Mouse (Mus musculus): ENCODE data around the gene Fbln1.

The Fbln1 gene

DNA sequence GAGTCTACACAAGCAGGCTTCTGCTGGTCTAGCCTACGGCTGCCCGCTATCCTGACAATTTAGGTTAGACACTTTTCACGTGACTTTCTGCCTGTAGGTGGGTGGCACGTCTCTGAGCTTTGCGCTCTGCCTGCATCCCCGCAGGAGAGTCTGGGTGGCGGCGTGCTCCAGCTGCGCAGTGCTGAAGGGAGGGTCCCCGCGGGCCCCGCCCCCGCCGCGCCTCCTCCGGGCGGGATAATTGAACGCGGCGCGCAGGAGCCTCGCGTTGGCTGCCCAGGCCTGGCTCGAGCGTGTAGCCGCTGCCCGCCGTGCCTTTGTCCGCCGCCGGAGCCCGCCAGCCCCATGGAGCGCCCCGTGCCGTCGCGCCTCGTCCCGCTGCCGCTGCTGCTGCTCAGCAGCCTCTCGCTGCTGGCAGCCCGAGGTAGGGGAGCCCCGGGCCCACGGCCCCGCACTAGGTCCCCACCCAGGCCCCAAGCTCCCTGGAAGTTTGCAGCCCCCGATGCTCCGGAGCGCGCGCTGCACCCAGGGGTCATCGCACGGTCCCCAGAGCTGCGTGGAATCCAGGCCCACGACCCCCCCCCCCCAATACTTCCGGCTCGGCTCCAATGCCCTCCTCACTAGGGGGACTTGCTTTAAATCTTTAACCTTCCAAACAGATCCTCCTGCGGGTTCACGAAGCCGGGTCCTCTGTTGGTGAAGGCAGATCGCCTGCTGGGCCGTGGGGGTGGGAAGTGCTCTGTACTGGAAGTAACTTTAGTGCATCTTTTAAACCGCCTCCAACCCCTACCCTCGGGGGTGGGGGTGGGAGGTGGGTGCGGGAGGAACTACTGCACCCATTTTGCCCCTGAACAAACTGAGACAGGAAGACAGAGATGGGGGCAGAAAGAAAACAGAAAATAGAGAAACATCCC, at the start of gene Fbln1:
TSS of gene Fbln1 (plus strand) at position 158 of the 911 bp plus-strand sequence.
- no peak for DNase-seq

DNA sequence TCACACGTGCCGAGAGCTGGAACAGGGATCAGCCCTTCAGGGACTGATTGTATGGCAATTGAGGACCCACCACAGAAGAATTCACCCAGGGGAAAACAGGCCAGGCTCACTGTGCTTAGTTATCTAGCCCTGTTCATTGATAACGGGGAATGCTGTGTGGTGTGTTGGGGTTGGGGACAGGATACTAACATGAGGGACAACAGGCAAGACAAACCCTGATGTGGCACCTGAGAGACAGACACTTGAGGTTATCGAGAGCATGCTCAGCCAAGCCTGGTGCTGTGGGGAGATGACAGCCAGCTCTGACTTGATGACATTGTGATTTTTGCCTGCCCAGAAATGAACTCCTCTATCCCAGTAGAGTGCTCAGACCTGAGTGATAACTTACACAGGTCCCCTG, 49.6 kb upstream of the Fbln1 start:
- DNase-seq = no peak

DNA sequence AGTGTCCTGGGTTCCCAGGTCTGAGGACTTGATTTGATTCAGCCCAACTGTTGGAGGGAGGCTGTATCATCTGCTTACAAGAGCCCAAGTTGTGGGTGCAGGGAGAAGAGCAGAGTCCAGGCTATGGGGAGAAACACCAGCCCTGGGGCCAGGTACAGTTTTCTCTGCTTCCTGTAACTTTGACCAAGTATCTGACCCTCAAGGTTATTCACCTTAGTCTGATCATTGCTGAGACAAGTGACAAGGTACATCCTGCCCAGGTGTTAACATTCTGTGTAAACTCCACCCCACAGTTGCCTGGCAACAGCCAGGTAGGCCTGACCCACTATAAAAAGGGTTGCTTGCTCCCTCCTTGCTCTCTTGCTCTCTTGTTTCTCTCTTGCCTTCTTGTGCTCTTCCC, 44.3 kb upstream of the Fbln1 start:
- DNase-seq = no peak

DNA sequence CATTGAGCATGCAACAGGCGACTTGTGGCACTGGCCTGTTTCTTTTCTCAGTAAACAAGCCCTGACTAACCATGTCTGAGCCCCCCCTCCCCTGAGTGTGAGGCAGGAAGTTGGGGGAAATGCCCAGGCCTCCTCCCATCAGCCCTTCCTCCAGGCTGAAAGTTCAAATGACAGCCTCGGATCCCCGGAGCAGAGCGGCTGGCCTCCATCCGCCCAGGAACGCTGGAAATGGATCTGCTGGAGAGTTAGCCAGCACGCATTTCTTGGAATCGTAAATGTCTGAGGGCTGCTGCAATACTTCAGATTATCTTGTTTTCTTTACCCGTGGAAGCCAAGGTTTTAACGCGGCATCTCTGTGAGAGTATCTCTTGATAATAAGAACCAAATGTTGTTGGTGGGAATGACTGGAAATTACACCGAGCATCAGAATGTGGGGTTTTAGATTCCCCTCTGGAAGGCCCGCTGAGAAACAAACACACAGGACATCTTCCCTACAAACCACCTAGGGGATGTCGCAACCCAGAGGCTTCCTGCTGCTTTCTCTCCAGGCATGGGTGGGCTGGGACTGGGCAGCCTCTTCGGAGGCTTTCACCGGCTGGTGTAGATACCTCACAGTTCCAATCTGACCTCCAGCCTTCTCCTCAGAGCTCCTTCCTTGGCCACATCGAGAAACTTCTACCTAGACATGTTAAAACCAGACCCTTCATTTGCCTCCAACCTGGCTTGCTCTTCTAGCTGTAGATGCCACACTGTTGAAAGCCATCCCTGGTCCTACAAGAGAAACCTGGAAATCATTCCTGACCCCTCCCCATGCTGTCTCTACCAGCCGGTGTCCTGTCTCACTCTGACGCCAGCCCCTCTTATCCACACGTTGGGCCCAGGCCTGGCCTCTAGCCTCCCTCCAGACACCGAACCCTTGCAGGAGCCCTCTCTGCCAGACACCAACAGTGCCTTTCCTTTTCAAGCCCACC, 42.8 kb upstream of the Fbln1 start:
- DNase-seq = no peak

DNA sequence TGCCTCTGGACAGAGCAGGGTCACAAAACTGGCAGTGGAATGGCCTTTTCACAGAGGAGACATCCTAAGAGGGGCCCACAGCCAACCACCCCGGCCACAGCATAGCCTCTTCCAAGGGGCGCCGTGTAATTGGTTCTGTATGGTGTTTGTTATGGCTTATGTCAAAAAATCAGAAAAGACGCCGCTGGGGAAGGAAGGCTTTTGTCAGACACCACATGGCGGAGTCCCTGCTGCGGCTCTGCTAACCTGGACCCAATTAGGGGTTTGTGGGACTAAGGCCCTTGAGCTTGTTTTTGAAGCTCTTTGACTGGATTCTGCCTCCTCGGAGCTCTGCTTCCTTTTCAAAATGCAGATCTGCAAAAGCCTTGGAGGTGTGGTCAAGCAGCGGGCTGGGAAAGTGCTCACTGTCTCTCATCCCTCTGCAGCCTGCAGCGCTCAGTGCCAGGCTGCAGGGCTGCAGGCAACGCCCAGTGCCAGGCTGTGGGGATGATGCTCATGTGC, 39.3 kb upstream of the Fbln1 start:
- DNase-seq = no peak

DNA sequence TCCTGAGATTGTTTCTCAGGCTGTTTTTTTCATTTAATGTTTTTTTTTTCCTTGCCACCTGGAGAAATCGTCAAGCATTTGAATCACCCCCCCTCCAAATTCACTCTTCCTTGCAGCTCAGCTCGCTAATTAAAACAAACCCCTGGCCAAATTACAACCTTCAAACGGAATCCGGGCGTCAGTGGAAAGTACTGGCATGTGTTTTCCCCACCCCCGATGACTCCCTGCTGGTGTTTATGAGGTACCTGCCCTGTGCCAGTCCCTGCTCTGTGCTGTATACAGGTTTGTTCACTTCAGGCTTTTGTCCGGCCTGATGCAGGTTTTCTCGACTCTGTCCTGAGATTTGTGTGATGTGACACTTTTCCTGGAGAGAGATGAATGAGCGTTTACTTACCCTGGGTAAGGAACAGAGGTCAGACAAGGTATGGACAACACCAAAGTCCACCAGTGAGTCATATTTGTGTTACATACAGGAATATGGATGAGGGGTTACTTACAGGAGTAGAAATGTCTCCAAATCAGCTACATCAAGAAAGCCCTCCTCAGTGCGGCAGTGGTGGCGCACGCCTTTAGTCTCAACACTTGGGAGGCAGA, 38.6 kb upstream of the Fbln1 start:
- no peak for DNase-seq

DNA sequence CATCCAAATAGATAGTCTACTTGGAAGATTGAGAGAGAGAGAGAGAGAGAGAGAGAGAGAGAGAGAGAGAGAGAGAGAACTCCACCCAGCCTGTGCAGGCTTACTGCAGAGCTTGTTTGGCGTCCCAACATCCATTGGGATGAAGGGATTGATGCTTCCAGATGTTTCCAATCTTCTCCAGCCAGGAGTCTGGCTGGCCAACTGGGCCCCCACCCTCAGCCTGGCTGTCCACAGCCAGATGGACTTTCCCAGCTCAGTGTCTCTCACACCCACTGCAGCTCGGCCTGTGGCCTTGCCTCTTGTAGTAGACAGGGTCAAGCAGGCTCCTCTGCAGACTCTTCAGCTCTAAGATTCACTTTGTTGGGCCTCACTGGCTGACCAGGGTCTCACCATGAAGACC, 33.7 kb upstream of the Fbln1 start:
- no peak for DNase-seq

DNA sequence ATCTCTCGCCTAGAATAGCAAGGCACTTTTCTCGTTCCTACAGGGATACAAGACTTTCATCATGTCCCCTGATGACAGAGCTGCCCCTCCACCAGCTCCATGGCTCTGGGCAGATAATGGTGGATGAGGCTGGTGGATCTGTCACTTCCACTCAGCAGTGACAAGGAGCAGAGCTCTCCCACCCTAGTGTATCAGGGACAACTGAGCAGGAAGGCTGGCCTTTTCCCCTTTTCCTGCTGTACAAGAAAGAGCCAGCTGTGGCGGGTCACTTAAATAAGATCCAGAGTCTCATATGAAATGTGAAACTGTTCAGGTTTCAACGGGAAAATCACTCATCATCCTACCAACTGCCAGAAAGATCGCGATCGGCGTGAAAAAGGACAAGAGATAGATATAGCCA, 32.3 kb upstream of the Fbln1 start:
- DNase-seq = no peak

DNA sequence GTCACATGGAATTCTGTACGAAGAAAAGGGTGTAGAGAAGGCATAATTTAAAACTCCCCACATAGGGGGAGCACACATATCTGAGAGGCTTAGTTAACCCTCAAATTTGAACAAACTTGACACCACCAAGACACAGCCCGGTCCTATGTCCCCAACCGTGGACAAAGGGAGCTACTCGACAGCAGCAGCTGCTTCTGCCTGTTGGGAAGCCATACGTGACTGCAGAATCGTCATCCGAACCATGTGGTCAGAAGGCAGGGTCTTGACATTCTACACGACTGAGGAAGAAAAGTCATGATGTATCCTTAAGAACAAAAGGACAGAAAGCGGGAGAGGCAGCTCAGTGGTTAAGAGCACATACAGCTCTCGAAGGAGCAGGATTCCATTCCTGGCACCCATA, 31.7 kb upstream of the Fbln1 start:
- no peak for DNase-seq

DNA sequence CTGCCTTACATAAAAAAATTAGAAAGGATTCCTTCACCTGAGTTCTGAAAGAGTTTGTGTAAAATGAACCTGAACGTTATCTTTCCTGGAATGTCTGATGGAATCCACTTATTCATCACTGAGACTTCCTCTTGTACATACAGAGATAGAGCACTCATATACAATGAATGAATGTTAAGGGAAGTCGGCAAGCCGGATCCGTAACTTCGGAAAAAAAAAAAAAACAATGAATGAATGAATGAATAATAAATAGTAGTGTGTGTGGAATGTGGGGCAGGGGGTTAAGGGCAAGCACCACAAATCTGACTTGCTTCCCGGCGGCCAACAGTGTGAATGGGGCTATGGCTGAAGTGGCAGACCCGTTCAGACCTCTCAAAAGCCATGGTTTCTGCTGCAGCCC, 28.2 kb upstream of the Fbln1 start:
- no peak for DNase-seq

DNA sequence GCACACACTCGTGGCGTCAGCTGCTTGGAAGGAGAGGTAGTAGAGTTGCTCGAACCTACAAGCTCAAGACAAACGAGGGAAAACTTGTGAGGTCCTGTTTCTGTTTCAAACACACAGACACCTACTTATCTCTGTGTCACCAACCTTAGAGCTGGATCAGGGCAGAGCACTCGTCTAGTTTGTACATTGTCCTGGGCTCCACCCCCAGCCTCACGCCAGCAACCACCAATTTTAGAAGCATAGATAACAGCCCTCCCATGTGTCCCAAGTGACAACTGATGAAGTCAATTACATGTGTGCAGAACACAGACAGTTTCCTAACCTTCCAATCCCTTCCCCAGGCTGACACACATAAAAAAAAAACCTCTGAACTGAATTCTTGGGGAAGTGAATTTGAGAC, 27.6 kb upstream of the Fbln1 start:
- DNase-seq = no peak

DNA sequence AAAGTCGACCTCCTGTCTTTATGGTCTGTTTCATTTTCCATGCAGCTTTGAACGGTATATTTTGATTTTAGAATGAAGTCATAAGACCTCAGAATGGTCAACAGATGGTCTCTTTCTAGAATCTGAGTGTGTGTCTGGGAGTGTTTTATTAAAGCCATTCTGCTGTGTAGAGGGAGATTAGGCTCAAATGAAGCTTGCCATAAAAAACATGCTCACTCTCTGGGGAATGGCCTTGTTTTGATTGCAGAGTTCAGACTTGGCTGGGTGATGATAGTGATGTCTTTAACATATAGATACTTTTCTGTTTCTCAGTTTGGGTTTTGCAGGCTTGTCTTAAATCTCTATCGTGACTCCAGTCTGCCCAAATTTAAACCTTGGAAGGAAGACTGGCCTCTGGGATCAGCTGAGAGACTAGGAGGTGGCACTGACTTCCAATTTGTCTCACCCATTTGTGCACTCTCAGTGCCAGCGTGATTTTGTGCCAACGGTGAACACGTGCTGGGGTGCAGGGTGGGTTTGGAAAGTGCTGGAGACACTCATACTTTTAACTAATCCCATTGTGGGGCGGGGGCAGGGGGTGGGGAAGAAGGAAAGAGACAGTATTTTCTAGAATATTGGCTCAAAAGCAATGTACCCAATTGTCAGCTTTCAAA, 26.1 kb upstream of the Fbln1 start:
- no peak for DNase-seq

DNA sequence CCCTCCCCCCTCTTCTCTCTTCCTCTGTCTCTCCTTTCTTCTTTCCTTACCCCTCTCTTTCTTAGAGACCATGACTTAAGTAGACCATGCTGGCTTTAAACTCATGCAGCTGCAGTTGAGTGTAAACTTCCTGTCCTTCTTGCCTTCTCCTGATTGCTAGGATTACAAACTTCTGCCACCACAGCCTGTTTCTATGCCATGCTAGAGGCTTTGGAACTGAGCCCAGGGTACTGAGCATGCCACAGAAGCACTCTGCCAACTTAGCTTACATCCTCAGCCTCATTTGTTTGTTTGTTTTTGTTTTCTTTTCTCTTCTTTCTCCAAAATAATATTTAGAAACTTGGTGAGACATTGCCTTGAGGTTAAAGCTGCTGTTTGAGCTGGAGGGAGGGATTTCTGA, 25.4 kb upstream of the Fbln1 start:
- no peak for DNase-seq

DNA sequence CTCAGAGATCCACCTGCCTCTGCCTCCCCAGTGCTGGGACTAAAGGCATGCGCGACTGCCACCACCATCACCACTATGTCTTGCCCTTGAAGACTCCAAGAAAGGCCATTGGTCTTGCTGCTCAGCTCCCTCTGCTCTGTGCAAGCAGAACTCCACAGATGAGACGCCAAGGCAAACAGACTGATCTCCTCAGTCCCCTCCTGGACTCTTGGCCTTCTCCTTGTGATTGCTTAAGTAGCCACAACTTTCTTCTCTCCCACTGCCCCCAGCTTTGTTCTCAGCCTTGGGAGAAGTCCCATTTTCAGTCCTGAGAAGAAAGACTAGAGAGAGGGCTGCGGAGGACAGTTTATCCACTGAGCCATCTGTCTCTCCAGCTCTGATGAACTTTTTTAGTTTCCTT, 23.7 kb upstream of the Fbln1 start:
- no peak for DNase-seq

DNA sequence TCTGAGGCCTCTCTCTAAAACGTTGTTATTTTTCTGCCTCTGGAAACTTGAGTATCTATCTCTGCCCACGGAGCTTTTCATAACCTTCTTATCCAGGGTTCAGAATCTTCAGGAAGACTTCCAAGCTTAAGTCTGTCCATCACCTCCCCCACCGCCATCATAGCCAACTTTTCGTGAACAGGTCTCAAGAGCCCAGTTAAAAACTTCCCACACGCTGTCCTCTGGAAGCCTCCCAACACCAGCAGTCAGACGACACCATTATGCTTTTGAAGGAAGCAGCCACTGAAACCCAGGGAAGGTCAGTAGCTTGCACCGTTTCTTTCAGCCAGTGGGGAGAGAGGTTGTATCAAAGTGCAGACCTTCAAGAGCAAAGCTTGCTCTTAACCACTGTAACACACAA, 18.8 kb upstream of the Fbln1 start:
- DNase-seq = no peak

DNA sequence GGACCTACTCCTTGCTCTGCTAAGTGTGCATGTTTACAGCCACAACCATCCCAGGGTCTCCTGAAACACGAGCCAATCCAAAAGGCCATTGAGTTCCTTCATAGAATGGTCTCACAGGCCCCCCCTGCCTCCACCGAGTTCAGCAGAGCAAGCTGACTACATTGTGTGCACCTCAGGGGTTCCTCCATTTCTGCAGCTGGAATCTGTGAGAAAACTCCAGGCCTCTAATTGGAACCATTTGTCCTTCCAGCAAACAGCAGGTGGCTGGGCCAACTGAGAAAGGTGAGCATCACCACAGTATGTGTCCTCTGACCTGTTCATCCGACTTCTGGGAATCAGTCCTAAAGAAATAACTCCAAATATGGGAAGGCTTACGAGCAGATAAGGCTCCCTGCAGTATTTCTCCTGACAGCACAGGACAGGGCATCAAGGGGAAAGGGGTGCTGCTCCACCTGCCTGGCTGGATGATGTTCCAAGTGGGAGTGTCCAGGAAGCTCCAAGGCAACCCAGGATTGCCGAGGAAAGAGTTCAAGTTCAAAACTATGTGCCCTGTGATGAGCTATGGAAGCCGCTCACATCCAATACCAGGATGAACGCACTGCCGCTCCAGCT, 17.5 kb upstream of the Fbln1 start:
- no peak for DNase-seq

DNA sequence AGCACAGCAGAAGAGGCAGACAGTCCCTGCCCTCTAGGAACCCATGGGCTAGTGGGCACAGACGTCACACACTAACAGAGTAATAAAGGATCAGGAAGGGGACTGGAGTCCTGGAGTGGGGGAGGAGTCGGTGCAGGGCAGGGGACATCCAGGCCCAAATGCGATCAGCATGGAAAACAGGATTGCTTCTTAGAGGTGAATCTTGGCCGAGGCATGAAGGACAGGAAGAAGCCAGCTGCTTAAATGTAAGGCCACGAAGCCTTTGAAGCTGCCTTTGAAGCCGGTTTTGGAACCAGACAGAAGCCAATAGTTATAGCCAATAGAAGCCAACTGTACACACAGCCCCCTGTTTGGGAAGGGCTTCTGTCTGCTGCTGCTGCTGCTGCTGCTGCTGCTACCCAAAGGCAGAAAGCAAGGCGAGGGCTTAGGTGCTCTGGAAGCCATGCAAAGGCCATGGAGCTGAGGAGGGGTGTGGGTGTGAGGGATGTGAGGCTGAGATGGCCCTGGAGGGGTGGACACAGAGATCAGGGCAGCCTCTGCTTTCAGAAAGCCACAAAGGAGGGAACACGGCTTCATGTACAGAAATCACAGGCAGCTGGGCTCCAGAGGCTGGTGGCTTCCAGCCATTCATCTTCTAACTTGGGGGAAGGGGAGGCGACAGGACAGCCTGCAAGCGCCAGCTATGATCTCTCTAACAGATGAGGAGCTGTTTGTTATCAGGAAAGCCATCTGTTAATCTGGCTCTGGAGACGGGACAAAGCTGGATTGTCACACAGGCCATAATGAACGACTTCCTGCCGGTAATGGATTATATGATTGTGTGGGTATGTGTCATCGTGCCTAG, 5.1 kb upstream of the Fbln1 start:
- DNase-seq = no peak

DNA sequence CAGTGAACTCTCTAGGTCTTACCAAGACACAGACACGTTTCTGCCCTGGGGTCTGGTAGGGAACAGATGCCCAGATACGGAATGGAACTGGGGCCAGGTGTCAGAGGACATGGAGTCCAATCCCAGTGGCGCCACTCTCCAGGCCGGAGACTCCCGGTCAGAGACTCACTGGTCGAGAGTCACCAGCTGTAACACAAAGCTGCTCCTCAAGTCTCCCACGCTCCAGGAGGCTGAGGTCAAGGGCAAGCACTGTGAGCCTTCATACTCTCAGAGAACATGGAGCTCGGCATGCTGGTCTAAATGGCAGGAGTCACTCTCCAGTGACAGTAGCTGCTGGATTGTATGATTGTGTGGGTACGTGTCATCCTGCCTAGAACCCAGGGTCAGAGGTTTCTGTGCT, 3.5 kb upstream of the Fbln1 start:
- DNase-seq = no peak

DNA sequence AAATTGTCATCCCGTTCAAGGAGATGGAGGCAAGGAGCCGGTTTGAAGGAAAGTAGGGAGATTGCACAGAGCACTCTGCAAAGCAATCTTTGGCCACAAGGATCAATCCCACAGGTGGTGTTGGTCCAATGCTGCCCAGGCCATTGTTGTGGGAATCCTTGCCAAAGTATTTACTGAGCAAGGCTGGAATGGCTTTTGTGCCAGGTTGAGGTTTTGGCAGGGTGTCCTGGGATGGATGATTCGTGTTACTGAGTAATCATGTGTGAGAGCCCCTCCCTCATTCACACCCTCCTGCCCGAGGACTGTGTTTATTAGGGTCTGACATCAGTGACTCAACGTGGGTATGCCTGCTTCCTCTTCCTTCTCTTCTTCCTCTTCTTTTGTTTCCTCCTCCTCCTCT, 3.0 kb upstream of the Fbln1 start:
- DNase-seq = no peak

DNA sequence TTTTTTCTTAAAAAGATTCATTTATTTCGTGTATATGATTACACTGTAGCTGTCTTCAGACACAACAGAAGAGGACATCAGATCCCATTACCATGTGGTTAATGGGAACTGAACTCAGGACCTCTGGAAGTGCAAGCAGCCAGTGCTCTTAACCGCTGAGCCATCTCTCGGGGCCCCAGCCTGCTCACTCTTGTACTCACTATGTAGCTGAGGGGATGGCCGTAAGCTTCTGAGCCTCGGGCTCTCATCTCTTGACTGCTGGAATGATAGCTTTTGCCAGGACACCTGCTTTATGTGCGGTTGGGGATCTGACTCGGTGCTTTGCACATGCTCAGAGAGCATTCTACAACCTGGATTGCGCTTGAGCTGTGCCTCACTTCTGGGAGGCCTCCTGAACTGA, 1.4 kb upstream of the Fbln1 start:
- DNase-seq = no peak

DNA sequence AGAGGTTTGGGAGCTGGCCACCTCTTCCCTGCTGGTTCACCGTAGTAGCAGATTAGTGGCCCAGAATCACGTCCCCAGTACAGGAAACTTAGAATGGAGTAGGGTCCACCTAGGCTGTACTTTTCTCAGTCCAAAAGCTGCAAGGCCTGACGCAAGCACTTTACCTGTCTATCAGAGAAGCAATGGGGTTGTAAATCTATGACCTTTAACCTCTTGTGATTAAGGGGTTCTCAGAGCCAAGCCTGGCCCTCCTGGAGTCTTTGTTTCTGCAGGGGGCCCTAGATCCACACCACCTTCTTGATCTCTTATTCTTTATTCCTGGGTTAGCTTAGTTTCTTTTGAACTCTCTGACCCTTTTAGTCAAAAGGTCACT, 940 bp downstream of the Fbln1 start:
- no peak for DNase-seq

Data from cerebellum, adult 11 months (tissue).